Mouse (Mus musculus): ENCODE data around the gene Faap20. TPM values are rescaled to one million over a fixed set of nuclear protein-coding genes. Genes with fewer than 3 reads are reported as not detected.
A peak's percentile ranks its signal among the peaks of the same experiment; 100 is the strongest.

Faap20 gene
- total and polyA plus RNA-seq, 3 experiments, result 31.0 to 45.0 (median 36.4) TPM

DNA sequence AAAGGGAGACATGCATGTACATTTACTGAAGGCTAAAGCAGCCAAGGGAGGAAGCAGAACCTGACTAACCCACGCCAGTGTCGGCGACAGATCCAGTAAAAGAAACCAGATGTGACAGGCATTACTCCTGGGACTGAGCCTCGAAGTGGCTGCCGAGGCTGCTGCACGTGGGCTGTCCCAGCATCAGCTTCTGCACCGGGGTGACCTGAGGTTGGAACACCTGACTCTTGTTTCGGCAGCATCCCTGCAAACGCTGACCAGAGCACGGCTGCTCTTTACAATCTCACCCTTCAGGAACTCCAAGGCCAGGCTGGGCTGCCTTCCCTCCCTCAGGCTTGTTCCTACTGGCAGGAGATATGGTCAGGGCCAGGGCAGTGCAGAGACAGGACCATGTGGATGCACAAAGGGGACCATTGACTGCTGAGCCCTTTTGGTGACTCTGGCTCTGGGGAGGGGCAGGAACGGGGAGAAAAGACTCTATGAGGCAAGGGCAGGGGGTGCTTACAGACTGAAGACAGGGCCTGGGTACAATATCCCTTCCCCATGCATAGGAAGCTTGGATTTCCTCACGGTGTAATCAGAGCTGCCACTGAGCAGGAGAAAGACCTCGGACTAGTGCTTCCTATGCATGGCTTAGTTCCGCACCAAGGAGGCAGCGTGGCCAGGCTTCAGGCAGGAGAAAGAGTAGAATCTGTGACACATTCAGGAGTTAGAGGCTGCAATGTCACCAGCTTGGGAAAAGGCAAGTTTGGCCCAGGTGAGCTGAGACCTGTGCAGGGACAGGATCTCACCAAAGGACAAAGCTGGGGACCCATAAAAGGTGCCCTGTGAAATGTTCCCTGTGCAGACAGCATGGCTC lies 35.1 kb downstream of the Faap20 start:
- dilution Hi-C loops (cut with MboI; ENCODE audit: extremely low pct_ligation_motif_present, extremely low pct_unique_long_range_greater_than_20kb, low sequenced_read_pairs), result no loop called here
- Histone ChIP-seq H3K79me2 (replicated peaks; ENCODE audit: control insufficient read depth, extremely low read depth, insufficient read depth, poor library complexity, severe bottlenecking) (no peaks in the 10 kb centered on the region), H3K27me3 (replicated peaks) (peaks cover 37% of the 10 kb centered on the region), H3K4me2 (ENCODE audit: insufficient read depth, low read depth, poor library complexity, severe bottlenecking) (no peak overlapping the region), H3K9me3 (replicated peaks; ENCODE audit: low read length) (no peaks in the 10 kb centered on the region), H3K4me3 (replicated peaks in 1 of 3; ENCODE audit: low read depth in 2 of 3, low read length in 2 of 3, poor library complexity in 1 of 3) (no peak overlapping the region), H3K9ac (ENCODE audit: insufficient read depth, low read depth) (no peak overlapping the region), H3K27ac (ENCODE audit: insufficient read depth, low read depth) (no peak overlapping the region), H3K4me1 (ENCODE audit: control insufficient read depth in 1 of 2, insufficient read depth in 2 of 2) (peaks cover 11 to 27% of the 10 kb centered on the region in 2 experiments), H3K36me3 (replicated peaks in 1 of 2; ENCODE audit: control insufficient read depth in 1 of 2, insufficient read depth in 1 of 2, low read length in 1 of 2) (no peaks in the 10 kb centered on the region)
- no peak for DNase-seq (ENCODE audit: extremely low read depth)
- TF ChIP-seq MXI1 (IDR thresholded peaks at IDR 0.05; ENCODE audit: low read depth, low read length), result no peak
- no peak for TF ChIP-seq ZNF384 (IDR thresholded peaks at IDR 0.05; ENCODE audit: low read depth, low read length)
- no peak for TF ChIP-seq GABPA (IDR thresholded peaks at IDR 0.05; ENCODE audit: insufficient replicate concordance, low read depth, low read length)
- TF ChIP-seq POLR2AphosphoS2 (IDR thresholded peaks at IDR 0.05; ENCODE audit: low read depth, low read length), result no peak
- no peak for TF ChIP-seq SMC3 (IDR thresholded peaks at IDR 0.05; ENCODE audit: low read depth, low read length)
- no peak for TF ChIP-seq CTCF (conservative IDR thresholded peaks at IDR 0.05 in 1 of 2, IDR thresholded peaks at IDR 0.05 in 1 of 2; ENCODE audit: low read depth in 2 of 2, low read length in 2 of 2)
- no peak for TF ChIP-seq MAZ (IDR thresholded peaks at IDR 0.05; ENCODE audit: low read depth, low read length)
- no peak for TF ChIP-seq SIN3A (IDR thresholded peaks at IDR 0.05; ENCODE audit: low read length)
- TF ChIP-seq UBTF (IDR thresholded peaks at IDR 0.05; ENCODE audit: low read depth, low read length), result no peak
- TF ChIP-seq ELF1 (IDR thresholded peaks at IDR 0.05; ENCODE audit: low read depth, low read length), result no peak
- no peak for TF ChIP-seq IRF4 (IDR thresholded peaks at IDR 0.05; ENCODE audit: low read depth, low read length)
- TF ChIP-seq TBP (conservative IDR thresholded peaks at IDR 0.05; ENCODE audit: low read depth, low read length), result no peak
- TF ChIP-seq ZC3H11A (IDR thresholded peaks at IDR 0.05; ENCODE audit: low read depth, low read length), result no peak
- TF ChIP-seq MYC (IDR thresholded peaks at IDR 0.05; ENCODE audit: low read depth, low read length), result no peak
- no peak for TF ChIP-seq HCFC1 (IDR thresholded peaks at IDR 0.05; ENCODE audit: low read depth, low read length)
- no peak for TF ChIP-seq ZMIZ1 (IDR thresholded peaks at IDR 0.05; ENCODE audit: low read depth, low read length)
- no peak for TF ChIP-seq CHD2 (IDR thresholded peaks at IDR 0.05; ENCODE audit: low read length)
- no peak for TF ChIP-seq MEF2A (IDR thresholded peaks at IDR 0.05; ENCODE audit: borderline replicate concordance, low read depth, low read length)
- TF ChIP-seq USF2 (conservative IDR thresholded peaks at IDR 0.05; ENCODE audit: low read depth, low read length), result no peak
- in situ Hi-C loops (cut with MboI; ENCODE audit: low pct_ligation_motif_present, low pct_unique_long_range_greater_than_20kb, low sequenced_read_pairs), result no loop called here

GRCm38 (mm10) chr4:155286090-155286489 lies 36.5 kb downstream of the Faap20 start:
- H3K79me2 ChIP-seq (replicated peaks; ENCODE audit: control insufficient read depth, extremely low read depth, insufficient read depth, poor library complexity, severe bottlenecking), result no peaks in the 10 kb centered on the region
- in situ Hi-C loops (cut with MboI; ENCODE audit: low pct_ligation_motif_present, low pct_unique_long_range_greater_than_20kb, low sequenced_read_pairs) (no loop called here), dilution Hi-C loops (cut with MboI; ENCODE audit: extremely low pct_ligation_motif_present, extremely low pct_unique_long_range_greater_than_20kb, low sequenced_read_pairs) (no loop called here)
- H3K27ac ChIP-seq (ENCODE audit: insufficient read depth, low read depth), result no peak overlapping the region
- H3K4me3 ChIP-seq (replicated peaks in 1 of 3; ENCODE audit: low read depth in 2 of 3, low read length in 2 of 3, poor library complexity in 1 of 3), result no peak overlapping the region
- peaks cover 37% of the 10 kb centered on the region for H3K27me3 ChIP-seq (replicated peaks)
- no peak for DNase-seq (ENCODE audit: extremely low read depth)
- peaks cover 10 to 23% of the 10 kb centered on the region in 2 experiments for H3K4me1 ChIP-seq (ENCODE audit: control insufficient read depth in 1 of 2, insufficient read depth in 2 of 2)
- no peaks in the 10 kb centered on the region for H3K9me3 ChIP-seq (replicated peaks; ENCODE audit: low read length)
- no peak overlapping the region for H3K4me2 ChIP-seq (ENCODE audit: insufficient read depth, low read depth, poor library complexity, severe bottlenecking)
- H3K36me3 ChIP-seq (replicated peaks in 1 of 2; ENCODE audit: control insufficient read depth in 1 of 2, insufficient read depth in 1 of 2, low read length in 1 of 2), result no peaks in the 10 kb centered on the region
- no peak overlapping the region for H3K9ac ChIP-seq (ENCODE audit: insufficient read depth, low read depth)
- peak; percentile 78 for TF ChIP-seq ZKSCAN1 (IDR thresholded peaks at IDR 0.05; ENCODE audit: borderline replicate concordance, low read depth, low read length)
- no peak for TF ChIP-seq CTCF (conservative IDR thresholded peaks at IDR 0.05 in 1 of 2, IDR thresholded peaks at IDR 0.05 in 1 of 2; ENCODE audit: low read depth in 2 of 2, low read length in 2 of 2)
